Comparison of ENCODE assay signal across 16 mouse cellular contexts in the genomic region with DNA sequence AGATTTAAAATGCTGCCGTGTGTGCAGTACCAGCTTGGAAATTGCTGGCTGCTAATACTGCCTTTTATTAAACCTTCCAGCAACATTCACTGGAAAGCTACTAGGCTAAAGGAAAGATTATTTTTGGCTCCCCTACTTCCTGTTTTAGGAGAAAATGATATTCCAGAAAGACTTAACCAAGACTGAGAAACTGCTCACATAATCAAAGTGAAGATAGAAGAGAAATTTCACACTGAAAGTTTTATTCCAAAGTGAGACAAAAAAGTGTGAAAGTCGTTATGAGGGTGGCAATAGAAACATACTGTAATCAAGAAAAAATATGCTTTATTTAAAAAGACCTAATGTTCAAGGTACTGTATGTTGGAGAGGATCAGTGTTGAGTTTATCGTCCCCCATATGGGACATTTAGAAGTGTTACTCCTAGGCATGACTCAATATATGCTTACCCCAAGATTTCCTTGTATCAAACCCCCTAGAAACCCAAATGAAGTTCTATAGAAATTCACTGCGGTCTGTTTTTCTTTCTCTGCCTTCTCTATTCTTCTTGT. TPM values are rescaled to one million over a fixed set of nuclear protein-coding genes. Genes with fewer than 3 reads are reported as not detected.
DNase-seq lines count a peak whose midpoint lies in the region; ATAC-seq and TF ChIP-seq lines count a peak whose summit lies in the region.
"Had no signal": no experiment of that assay in that cellular context is flagged by ENCODE, and none has a peak within 500 bp of the region (broad histone marks: within the 10 kb centered on the region; RNA-seq: fewer than 3 reads in every experiment).

No protein-coding gene starts in this region.

- DNase-seq in embryonic facial prominence, embryonic 10.5 days (ENCODE audit: low spot score) = no peak
- DNase-seq in heart, postnatal 14 days = no peak
- DNase-seq in limb, embryonic 10.5 days (ENCODE audit: low spot score) = no peak
- DNase-seq in testis, postnatal 14 days (ENCODE audit: low spot score) = no peak
- DNase-seq: embryo, embryonic 11 days; right cerebral cortex, adult 18-20 months; thymus, postnatal 36 days had no signal

- ATAC-seq in embryonic facial prominence, embryonic 13.5 days (ENCODE audit: insufficient number of reproducible peaks, insufficient read depth, low FRiP score, low TSS enrichment, low read depth) = no peak
- ATAC-seq in heart, embryonic 13.5 days (ENCODE audit: extremely low read depth, insufficient number of reproducible peaks, low FRiP score, low TSS enrichment) = no peak
- no peak for ATAC-seq in limb, embryonic 13.5 days (ENCODE audit: low FRiP score, low read depth)
- ATAC-seq: hindbrain, embryonic 16.5 days had no signal

- no peak overlapping the region for H3K4me3 ChIP-seq in embryonic facial prominence, embryonic 13.5 days
- H3K4me3 ChIP-seq in embryonic facial prominence, embryonic 10.5 days = no peak overlapping the region
- no peak overlapping the region for H3K4me3 ChIP-seq in heart, embryonic 13.5 days
- H3K4me3 ChIP-seq in limb, embryonic 13.5 days = no peak overlapping the region
- no peak overlapping the region for H3K4me3 ChIP-seq in limb, embryonic 10.5 days
- H3K4me3 ChIP-seq in testis, adult 2 months (ENCODE audit: control insufficient read depth, low read depth, low read length) = no peak overlapping the region
- H3K4me3 ChIP-seq: erythroblast, embryonic 14.5 days; layer of hippocampus, adult 2 months had no signal

- intact Hi-C loops in heart, postnatal 14 days (cut with DNase I) = loop anchor here (5.0 kb wide), 2 partner anchors 32 to 48 kb away; a partner anchor contains a TSS

- 80% methylated on average over 4 of the region's 4 CpGs for WGBS in embryonic facial prominence, embryonic 13.5 days
- WGBS in embryonic facial prominence, embryonic 10.5 days = 89% methylated on average over 4 of the region's 4 CpGs
- WGBS in heart, embryonic 13.5 days = 67% methylated on average over 4 of the region's 4 CpGs
- 73% methylated on average over 4 of the region's 4 CpGs for WGBS in limb, embryonic 13.5 days
- 83% methylated on average over 4 of the region's 4 CpGs for WGBS in limb, embryonic 10.5 days

- no peak for TF ChIP-seq CTCF in testis, adult 2 months (IDR thresholded peaks at IDR 0.05; ENCODE audit: control insufficient read depth, insufficient read depth, insufficient replicate concordance, low read depth, low read length)

- H3K9ac ChIP-seq in embryonic facial prominence, embryonic 13.5 days = no peak overlapping the region
- H3K9ac ChIP-seq in heart, embryonic 13.5 days = no peak overlapping the region
- H3K9ac ChIP-seq in limb, embryonic 13.5 days = no peak overlapping the region

- H3K4me1 ChIP-seq in embryonic facial prominence, embryonic 13.5 days = peaks cover 9% of the 10 kb centered on the region; the same call in 1 of the 2 replicates
- H3K4me1 ChIP-seq in embryonic facial prominence, embryonic 10.5 days = no peaks in the 10 kb centered on the region
- H3K4me1 ChIP-seq in heart, embryonic 13.5 days = peaks cover 35% of the 10 kb centered on the region
- H3K4me1 ChIP-seq in limb, embryonic 13.5 days = peaks cover 6% of the 10 kb centered on the region; the same call in 1 of the 2 replicates
- no peaks in the 10 kb centered on the region for H3K4me1 ChIP-seq in limb, embryonic 10.5 days
- no peaks in the 10 kb centered on the region for H3K4me1 ChIP-seq in testis, adult 2 months (ENCODE audit: control insufficient read depth, insufficient read depth, low read length)

- no peak overlapping the region for H3K4me2 ChIP-seq in embryonic facial prominence, embryonic 13.5 days
- H3K4me2 ChIP-seq in heart, embryonic 13.5 days = no peak overlapping the region
- no peak overlapping the region for H3K4me2 ChIP-seq in limb, embryonic 13.5 days (replicated peaks)
- H3K4me2 ChIP-seq: midbrain, embryonic 11.5 days had no signal

- H3K36me3 ChIP-seq in embryonic facial prominence, embryonic 13.5 days = no peaks in the 10 kb centered on the region
- H3K36me3 ChIP-seq in embryonic facial prominence, embryonic 10.5 days (replicated peaks) = no peaks in the 10 kb centered on the region
- H3K36me3 ChIP-seq in heart, embryonic 13.5 days = no peaks in the 10 kb centered on the region
- H3K36me3 ChIP-seq in limb, embryonic 13.5 days = no peaks in the 10 kb centered on the region
- no peaks in the 10 kb centered on the region for H3K36me3 ChIP-seq in limb, embryonic 10.5 days
- no peaks in the 10 kb centered on the region for H3K36me3 ChIP-seq in testis, adult 2 months (ENCODE audit: control insufficient read depth, insufficient read depth, low read length)

- no peaks in the 10 kb centered on the region for H3K9me3 ChIP-seq in embryonic facial prominence, embryonic 13.5 days
- no peaks in the 10 kb centered on the region for H3K9me3 ChIP-seq in embryonic facial prominence, embryonic 10.5 days
- H3K9me3 ChIP-seq in heart, embryonic 13.5 days = no peaks in the 10 kb centered on the region
- H3K9me3 ChIP-seq in limb, embryonic 13.5 days = no peaks in the 10 kb centered on the region
- no peaks in the 10 kb centered on the region for H3K9me3 ChIP-seq in limb, embryonic 10.5 days (replicated peaks)

- 0 out of 2 replicates have a peak overlapping the region, but pooled peaks have one; percentile 11 for H3K27ac ChIP-seq in embryonic facial prominence, embryonic 13.5 days
- no peak overlapping the region for H3K27ac ChIP-seq in embryonic facial prominence, embryonic 10.5 days (replicated peaks)
- H3K27ac ChIP-seq in heart, embryonic 13.5 days (replicated peaks) = peak overlapping the region; percentile 81
- peak overlapping the region; percentile 63; the same call in 1 of the 2 replicates for H3K27ac ChIP-seq in limb, embryonic 13.5 days
- no peak overlapping the region for H3K27ac ChIP-seq in limb, embryonic 10.5 days
- 0 out of 2 replicates have a peak overlapping the region, but pooled peaks have one; percentile 43 for H3K27ac ChIP-seq in testis, adult 2 months (ENCODE audit: control insufficient read depth, insufficient read depth, low read depth, low read length)
- H3K27ac ChIP-seq: layer of hippocampus, adult 2 months had no signal

- no peaks in the 10 kb centered on the region for H3K27me3 ChIP-seq in embryonic facial prominence, embryonic 13.5 days
- H3K27me3 ChIP-seq in embryonic facial prominence, embryonic 10.5 days (replicated peaks; ENCODE audit: low read depth, poor library complexity, severe bottlenecking) = no peaks in the 10 kb centered on the region
- no peaks in the 10 kb centered on the region for H3K27me3 ChIP-seq in heart, embryonic 13.5 days (replicated peaks)
- no peaks in the 10 kb centered on the region for H3K27me3 ChIP-seq in limb, embryonic 13.5 days
- no peaks in the 10 kb centered on the region for H3K27me3 ChIP-seq in limb, embryonic 10.5 days (ENCODE audit: low read depth, poor library complexity, severe bottlenecking)
- H3K27me3 ChIP-seq in testis, adult 2 months (ENCODE audit: control insufficient read depth, insufficient read depth, low read length) = no peaks in the 10 kb centered on the region

- TF ChIP-seq POLR2A in testis, adult 2 months (IDR thresholded peaks at IDR 0.05; ENCODE audit: control insufficient read depth, low read depth, low read length) = no peak

RNA-seq across cellular contexts. Expression of a gene that starts 48.3 kb away (rescaled TPM):
- 16.8 and 19.3 TPM in 2 replicates for polyA plus RNA-seq in embryonic facial prominence, embryonic 13.5 days (2015; fragmentation: Nextera tagmentation; extraction: Ambion mirVana)
- polyA plus RNA-seq in embryonic facial prominence, embryonic 10.5 days (2016; fragmentation: Nextera tagmentation; extraction: Ambion mirVana) = 0.11 and 0.36 TPM in 2 replicates
- polyA plus RNA-seq in heart, embryonic 13.5 days (2015; fragmentation: Nextera tagmentation; extraction: Ambion mirVana) = 4.1 and 4.2 TPM in 2 replicates
- 1 to 10 TPM; 3.2 to 3.7 TPM for total RNA-seq in heart, postnatal 14 days (2021)
- 13.2 and 13.5 TPM in 2 replicates for polyA plus RNA-seq in limb, embryonic 13.5 days (2015; fragmentation: Nextera tagmentation; extraction: Ambion mirVana)
- polyA plus RNA-seq in limb, embryonic 10.5 days (2016; fragmentation: Nextera tagmentation; extraction: Ambion mirVana) = 0.16 and 0.90 TPM in 2 replicates
- 0.96 and 1.1 TPM in 2 replicates for polyA plus RNA-seq in testis, adult 2 months (2012; rRNA removed)
- total RNA-seq: granulocyte monocyte progenitor cell, adult 5-6 weeks had no signal
- polyA plus RNA-seq: erythroblast, embryonic 14.5 days had no signal

Comparison
In these comparisons a context has a peak if more than half of its experiments do, and no peak if none do; other contexts are left out.
1. H3K27ac ChIP-seq: peak in embryonic facial prominence, embryonic 13.5 days (single experiment), heart, embryonic 13.5 days (single experiment), limb, embryonic 13.5 days (single experiment) and testis, adult 2 months (single experiment); none in embryonic facial prominence, embryonic 10.5 days (single experiment) and limb, embryonic 10.5 days (single experiment).